Mouse (Mus musculus): ENCODE measurements around the gene Tada2b. TPM values are rescaled to one million over a fixed set of nuclear protein-coding genes. Genes with fewer than 3 reads are reported as not detected.

Tada2b gene
- total and polyA plus RNA-seq, 3 experiments = 12.6 to 16.8 (median 15.5) TPM

- 0 out of 2 replicates have a peak, but pooled peaks cover 1% of the 10 kb centered on the region for H3K4me1 ChIP-seq (ENCODE audit: insufficient read depth, low read depth, low read length)
- DNase-seq (ENCODE audit: low spot score) (no peak), ATAC-seq (ENCODE audit: extremely low read depth, insufficient number of reproducible peaks, low FRiP score, poor library complexity, severe bottlenecking) (no peak)
- no peaks in the 10 kb centered on the region for H3K9me3 ChIP-seq (replicated peaks)
- TF ChIP-seq GATA2 (IDR thresholded peaks at IDR 0.05; ENCODE audit: borderline replicate concordance, low read depth, low read length) (no peak), CTCF (IDR thresholded peaks at IDR 0.05; ENCODE audit: low read depth, low read length) (no peak), POLR2AphosphoS5 (IDR thresholded peaks at IDR 0.05; ENCODE audit: insufficient replicate concordance, low read depth, low read length) (no peak), GATA1 (IDR thresholded peaks at IDR 0.05; ENCODE audit: borderline replicate concordance, low read length) (no peak), TAL1 (conservative IDR thresholded peaks at IDR 0.05; ENCODE audit: low read depth, low read length) (no peak)
- peaks cover 92% of the 10 kb centered on the region for H3K36me3 ChIP-seq (replicated peaks)
- no peaks in the 10 kb centered on the region for H3K27me3 ChIP-seq (ENCODE audit: insufficient read depth, low read length)
- H3K4me3 ChIP-seq (ENCODE audit: low read depth, low read length) = no peak overlapping the region
These were observed 39.2 kb upstream of the Tada2b start for GRCm38 (mm10) chr5:36523219-36523703.

DNA sequence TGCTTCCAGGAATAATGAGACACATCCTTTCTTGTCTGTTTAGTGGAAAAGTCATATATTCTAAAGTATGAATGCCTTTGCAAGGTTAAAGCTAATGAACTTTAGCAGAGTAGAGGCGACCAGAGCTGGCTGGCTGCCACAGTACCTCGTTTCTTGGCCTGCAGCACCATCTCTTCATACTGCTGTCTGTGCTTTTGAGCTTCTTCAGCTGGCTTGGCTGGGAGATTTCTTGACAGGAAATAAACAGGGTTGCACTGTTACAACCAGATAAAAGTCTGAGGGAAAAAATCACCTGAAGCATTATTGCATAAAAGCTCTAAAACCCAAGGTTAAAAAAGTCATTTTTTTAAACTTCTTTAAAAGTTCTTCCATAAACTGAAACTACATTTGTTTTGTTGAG is 38.7 kb upstream of the Tada2b start:
- Histone ChIP-seq H3K27me3 (ENCODE audit: insufficient read depth, low read length) (no peaks in the 10 kb centered on the region), H3K9me3 (replicated peaks) (no peaks in the 10 kb centered on the region), H3K4me1 (ENCODE audit: insufficient read depth, low read depth, low read length) (0 out of 2 replicates have a peak, but pooled peaks cover 1% of the 10 kb centered on the region), H3K36me3 (replicated peaks) (peaks cover 92% of the 10 kb centered on the region), H3K4me3 (ENCODE audit: low read depth, low read length) (no peak overlapping the region)
- DNase-seq (ENCODE audit: low spot score) (no peak), ATAC-seq (ENCODE audit: extremely low read depth, insufficient number of reproducible peaks, low FRiP score, poor library complexity, severe bottlenecking) (no peak)
- TF ChIP-seq GATA2 (IDR thresholded peaks at IDR 0.05; ENCODE audit: borderline replicate concordance, low read depth, low read length) (no peak), GATA1 (IDR thresholded peaks at IDR 0.05; ENCODE audit: borderline replicate concordance, low read length) (no peak)

GRCm38 (mm10) chr5:36519751-36520150 is 35.7 kb upstream of the Tada2b start:
- ATAC-seq (ENCODE audit: extremely low read depth, insufficient number of reproducible peaks, low FRiP score, poor library complexity, severe bottlenecking) = no peak
- H3K9me3 ChIP-seq (replicated peaks) = no peaks in the 10 kb centered on the region
- no peaks in the 10 kb centered on the region for H3K27me3 ChIP-seq (ENCODE audit: insufficient read depth, low read length)
- no peak for DNase-seq (ENCODE audit: low spot score)
- no peak for TF ChIP-seq POLR2AphosphoS5 (IDR thresholded peaks at IDR 0.05; ENCODE audit: insufficient replicate concordance, low read depth, low read length)
- TF ChIP-seq GATA2 (IDR thresholded peaks at IDR 0.05; ENCODE audit: borderline replicate concordance, low read depth, low read length) = no peak
- TF ChIP-seq TAL1 (conservative IDR thresholded peaks at IDR 0.05; ENCODE audit: low read depth, low read length) = no peak
- H3K4me1 ChIP-seq (ENCODE audit: insufficient read depth, low read depth, low read length) = no peaks in the 10 kb centered on the region
- H3K36me3 ChIP-seq (replicated peaks) = peaks cover 94% of the 10 kb centered on the region
- H3K4me3 ChIP-seq (ENCODE audit: low read depth, low read length) = no peak overlapping the region

GRCm38 (mm10) chr5:36517596-36517995 is 33.5 kb upstream of the Tada2b start:
- TF ChIP-seq GATA2 (IDR thresholded peaks at IDR 0.05; ENCODE audit: borderline replicate concordance, low read depth, low read length) (no peak), TAL1 (conservative IDR thresholded peaks at IDR 0.05; ENCODE audit: low read depth, low read length) (no peak), CTCF (IDR thresholded peaks at IDR 0.05; ENCODE audit: low read depth, low read length) (no peak), GATA1 (IDR thresholded peaks at IDR 0.05; ENCODE audit: borderline replicate concordance, low read length) (no peak), POLR2AphosphoS5 (IDR thresholded peaks at IDR 0.05; ENCODE audit: insufficient replicate concordance, low read depth, low read length) (no peak)
- H3K36me3 ChIP-seq (replicated peaks) = peaks cover 90% of the 10 kb centered on the region
- no peaks in the 10 kb centered on the region for H3K4me1 ChIP-seq (ENCODE audit: insufficient read depth, low read depth, low read length)
- no peak overlapping the region for H3K4me3 ChIP-seq (ENCODE audit: low read depth, low read length)
- ATAC-seq (ENCODE audit: extremely low read depth, insufficient number of reproducible peaks, low FRiP score, poor library complexity, severe bottlenecking) = no peak
- no peaks in the 10 kb centered on the region for H3K27me3 ChIP-seq (ENCODE audit: insufficient read depth, low read length)
- DNase-seq (ENCODE audit: low spot score) = no peak
- no peaks in the 10 kb centered on the region for H3K9me3 ChIP-seq (replicated peaks)

DNA sequence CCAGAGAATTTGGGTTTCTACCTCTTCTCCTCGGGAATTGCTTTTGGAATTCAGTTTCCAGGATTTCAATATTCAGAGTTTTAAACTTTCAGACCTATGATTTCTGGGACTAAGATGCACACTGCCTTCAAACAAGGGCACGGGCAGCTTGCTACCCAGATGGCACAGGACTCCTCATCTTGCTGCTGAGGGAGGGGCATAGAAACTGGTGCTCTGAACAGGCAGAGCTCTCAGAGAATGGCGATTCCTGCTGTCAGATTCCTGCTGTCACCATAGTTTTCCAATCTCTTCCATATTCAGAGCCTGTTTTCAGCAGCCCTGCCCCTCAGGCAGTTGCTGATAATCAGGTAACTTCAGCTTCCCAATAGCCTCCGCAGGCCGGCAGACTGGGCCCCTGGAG is 31.5 kb upstream of the Tada2b start:
- H3K4me1 ChIP-seq (ENCODE audit: insufficient read depth, low read depth, low read length) = no peaks in the 10 kb centered on the region
- no peak overlapping the region for H3K4me3 ChIP-seq (ENCODE audit: low read depth, low read length)
- DNase-seq (ENCODE audit: low spot score) = no peak
- no peak for TF ChIP-seq POLR2AphosphoS5 (IDR thresholded peaks at IDR 0.05; ENCODE audit: insufficient replicate concordance, low read depth, low read length)
- TF ChIP-seq GATA1 (IDR thresholded peaks at IDR 0.05; ENCODE audit: borderline replicate concordance, low read length) = no peak
- TF ChIP-seq CTCF (IDR thresholded peaks at IDR 0.05; ENCODE audit: low read depth, low read length) = no peak
- no peak for TF ChIP-seq GATA2 (IDR thresholded peaks at IDR 0.05; ENCODE audit: borderline replicate concordance, low read depth, low read length)
- no peak for TF ChIP-seq TAL1 (conservative IDR thresholded peaks at IDR 0.05; ENCODE audit: low read depth, low read length)
- no peak for ATAC-seq (ENCODE audit: extremely low read depth, insufficient number of reproducible peaks, low FRiP score, poor library complexity, severe bottlenecking)
- H3K36me3 ChIP-seq (replicated peaks) = peaks cover 93% of the 10 kb centered on the region
- no peaks in the 10 kb centered on the region for H3K9me3 ChIP-seq (replicated peaks)
- H3K27me3 ChIP-seq (ENCODE audit: insufficient read depth, low read length) = no peaks in the 10 kb centered on the region

DNA sequence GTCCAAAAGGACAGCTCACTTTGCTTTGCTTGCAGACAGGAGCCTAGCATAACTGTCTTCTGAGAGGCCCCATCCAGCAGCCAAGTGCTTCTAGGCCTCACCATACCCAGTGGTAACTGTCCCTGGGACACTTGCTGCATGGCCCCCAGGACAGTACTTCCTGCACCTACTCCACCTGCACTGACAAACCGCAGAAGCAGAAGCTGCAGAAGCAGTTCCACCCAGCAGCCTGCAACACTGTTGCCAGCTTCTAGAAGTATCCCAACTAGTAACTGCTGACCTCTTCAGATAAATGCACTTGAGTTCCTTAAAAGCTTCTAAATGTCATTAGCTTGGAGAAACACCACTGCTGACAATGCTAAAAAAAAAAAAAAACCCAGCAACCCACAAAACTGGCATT is 31.0 kb upstream of the Tada2b start:
- TF ChIP-seq GATA1 (IDR thresholded peaks at IDR 0.05; ENCODE audit: borderline replicate concordance, low read length) (no peak), POLR2AphosphoS5 (IDR thresholded peaks at IDR 0.05; ENCODE audit: insufficient replicate concordance, low read depth, low read length) (no peak), CTCF (IDR thresholded peaks at IDR 0.05; ENCODE audit: low read depth, low read length) (no peak), GATA2 (IDR thresholded peaks at IDR 0.05; ENCODE audit: borderline replicate concordance, low read depth, low read length) (no peak), TAL1 (conservative IDR thresholded peaks at IDR 0.05; ENCODE audit: low read depth, low read length) (no peak)
- DNase-seq (ENCODE audit: low spot score) = no peak
- Histone ChIP-seq H3K4me3 (ENCODE audit: low read depth, low read length) (no peak overlapping the region), H3K9me3 (replicated peaks) (no peaks in the 10 kb centered on the region), H3K4me1 (ENCODE audit: insufficient read depth, low read depth, low read length) (no peaks in the 10 kb centered on the region), H3K36me3 (replicated peaks) (peaks cover 93% of the 10 kb centered on the region), H3K27me3 (ENCODE audit: insufficient read depth, low read length) (no peaks in the 10 kb centered on the region)
- no peak for ATAC-seq (ENCODE audit: extremely low read depth, insufficient number of reproducible peaks, low FRiP score, poor library complexity, severe bottlenecking)

- no peak overlapping the region for H3K4me3 ChIP-seq (ENCODE audit: low read depth, low read length)
- no peak for DNase-seq (ENCODE audit: low spot score)
- peaks cover under 1% of the 10 kb centered on the region; the same call in 1 of the 2 replicates for H3K4me1 ChIP-seq (ENCODE audit: insufficient read depth, low read depth, low read length)
- H3K27me3 ChIP-seq (ENCODE audit: insufficient read depth, low read length) = no peaks in the 10 kb centered on the region
- no peak for TF ChIP-seq TAL1 (conservative IDR thresholded peaks at IDR 0.05; ENCODE audit: low read depth, low read length)
- no peak for TF ChIP-seq GATA2 (IDR thresholded peaks at IDR 0.05; ENCODE audit: borderline replicate concordance, low read depth, low read length)
- no peak for TF ChIP-seq POLR2AphosphoS5 (IDR thresholded peaks at IDR 0.05; ENCODE audit: insufficient replicate concordance, low read depth, low read length)
- TF ChIP-seq GATA1 (IDR thresholded peaks at IDR 0.05; ENCODE audit: borderline replicate concordance, low read length) = no peak
- no peak for TF ChIP-seq CTCF (IDR thresholded peaks at IDR 0.05; ENCODE audit: low read depth, low read length)
- no peaks in the 10 kb centered on the region for H3K9me3 ChIP-seq (replicated peaks)
- peaks cover 89% of the 10 kb centered on the region for H3K36me3 ChIP-seq (replicated peaks)
- ATAC-seq (ENCODE audit: extremely low read depth, insufficient number of reproducible peaks, low FRiP score, poor library complexity, severe bottlenecking) = no peak
These were observed 26.9 kb upstream of the Tada2b start for GRCm38 (mm10) chr5:36510956-36511355.
